Mouse (Mus musculus): Measurements from ENCODE around the gene Src.

GRCm38 (mm10) chr2:157423706-157424125 is 5.5 kb downstream of the Src start:
- TF ChIP-seq POLR2A (IDR thresholded peaks at IDR 0.05; ENCODE audit: borderline replicate concordance, extremely low read depth, insufficient read depth, insufficient read length, poor library complexity, severe bottlenecking) (no peak), CTCF (IDR thresholded peaks at IDR 0.05; ENCODE audit: borderline replicate concordance, extremely low read depth, insufficient read depth, insufficient read length) (no peak)
